Mouse (Mus musculus) liver, embryonic 14.5 days (tissue): ENCODE measurements at regions not wholly inside any gene's neighbourhood (a gene's known extent, or its start where the extent isn't known, plus 50 kb on each side); places are given as distances from the start of the nearest gene placed in this dataset.

ENCODE experiments used
- CTCF ChIP-seq: IDR thresholded peaks from 2 replicates; pipeline ENCODE4 v1.5.1; 2016; ENCODE audit warnings: antibody characterized with exemption, low read depth, control low read depth
- EP300 ChIP-seq: IDR thresholded peaks from 2 replicates; pipeline ENCODE4 v1.6.1; 2016; ENCODE audit warnings: antibody characterized with exemption, low read depth

- TF ChIP-seq CTCF = no peak
- TF ChIP-seq EP300 = no peak
These were observed 313.9 kb upstream of the Dph6 start for GRCm38 (mm10) chr2:114968651-114969050.
